Mouse (Mus musculus) intestine, embryonic 15.5 days (tissue): ENCODE measurements around the gene Il31ra. TPM values are rescaled to one million over a fixed set of nuclear protein-coding genes. Genes with fewer than 3 reads are reported as not detected.

Experiments
- ATAC-seq: fragments of 200-750 bp; cut with Nextera tagmentation; 2 replicates; pipeline ENCODE4 v1.8.0; 2017; ENCODE audit warnings: moderate TSS enrichment, moderate library complexity
- H3K27ac ChIP-seq: fragments of 300-500 bp; sonication (generic); 2 replicates; pipeline ENCODE4 v1.5.1; 2015; ENCODE audit warnings: mild to moderate bottlenecking, inconsistent platforms
- H3K27me3 ChIP-seq: fragments of 300-500 bp; sonication (generic); replicated peaks from 2 replicates; pipeline ENCODE4 v1.6.1; 2015; ENCODE audit warnings: inconsistent platforms
- H3K36me3 ChIP-seq: fragments of 300-500 bp; sonication (generic); 2 replicates; pipeline ENCODE4 v1.6.1; 2015; ENCODE audit warnings: inconsistent platforms
- H3K4me1 ChIP-seq: fragments of 300-500 bp; sonication (generic); replicated peaks from 2 replicates; pipeline ENCODE4 v1.6.1; 2015; ENCODE audit warnings: inconsistent platforms
- H3K4me2 ChIP-seq: fragments of 300-500 bp; sonication (generic); replicated peaks from 2 replicates; pipeline ENCODE4 v1.6.1; 2015; ENCODE audit warnings: mild to moderate bottlenecking, inconsistent platforms
- H3K4me3 ChIP-seq: fragments of 300-500 bp; sonication (generic); replicated peaks from 2 replicates; pipeline ENCODE4 v1.5.1; 2015; ENCODE audit warnings: inconsistent platforms
- H3K9ac ChIP-seq: fragments of 300-500 bp; sonication (generic); 2 replicates; pipeline ENCODE4 v1.6.1; 2015; ENCODE audit warnings: inconsistent platforms
- H3K9me3 ChIP-seq: fragments of 300-500 bp; sonication (generic); 2 replicates; pipeline ENCODE4 v1.6.1; 2016; ENCODE audit warnings: inconsistent platforms
- WGBS: fragments of 180-500 bp; shearing (Covaris S2); methylation state at CpG from one replicate; pipeline ENCODE4 v1.1.7; 2015; 5-methylcytosine and 5-hydroxymethylcytosine counted together
- polyA plus RNA-seq: library from polyadenylated mRNA; unstranded; fragments of >200 nt; fragmentation: Nextera tagmentation; extraction: Ambion mirVana; gene quantifications from 2 replicates; pipeline ENCODE4 v1.2.1, GENCODE M21; 2015

The Il31ra gene
- polyA plus RNA-seq, 1 experiment from 2014 or later, result 0.09 TPM

DNA sequence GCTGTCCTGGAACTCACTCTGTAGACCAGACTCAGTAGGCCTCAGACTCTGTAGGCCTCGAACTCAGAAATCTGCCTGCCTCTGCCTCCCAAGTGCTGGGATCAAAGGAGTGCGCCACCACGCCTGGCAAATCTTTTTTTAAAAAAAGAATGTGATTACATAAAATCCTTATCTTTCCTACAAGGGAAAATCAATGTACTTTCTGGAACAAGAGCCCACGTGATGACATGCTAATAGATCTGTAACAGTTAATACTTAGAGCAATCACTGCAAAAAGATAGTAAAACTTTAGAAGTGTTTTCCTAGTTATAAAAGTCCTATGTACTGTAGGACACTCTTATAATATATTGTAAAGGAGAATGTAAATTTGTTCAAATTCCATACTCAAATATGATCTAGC is 94.1 kb downstream of the Il31ra start:
- no peak overlapping the region for H3K27ac ChIP-seq
- H3K4me3 ChIP-seq, result no peak overlapping the region
- H3K4me2 ChIP-seq, result no peak overlapping the region
- WGBS, result 85% methylated on average over 4 of the region's 4 CpGs
- no peaks in the 10 kb centered on the region for H3K27me3 ChIP-seq
- peaks cover 26% of the 10 kb centered on the region for H3K36me3 ChIP-seq
- no peaks in the 10 kb centered on the region for H3K9me3 ChIP-seq
- ATAC-seq, result no peak
- H3K4me1 ChIP-seq, result no peaks in the 10 kb centered on the region
- no peak overlapping the region for H3K9ac ChIP-seq

DNA sequence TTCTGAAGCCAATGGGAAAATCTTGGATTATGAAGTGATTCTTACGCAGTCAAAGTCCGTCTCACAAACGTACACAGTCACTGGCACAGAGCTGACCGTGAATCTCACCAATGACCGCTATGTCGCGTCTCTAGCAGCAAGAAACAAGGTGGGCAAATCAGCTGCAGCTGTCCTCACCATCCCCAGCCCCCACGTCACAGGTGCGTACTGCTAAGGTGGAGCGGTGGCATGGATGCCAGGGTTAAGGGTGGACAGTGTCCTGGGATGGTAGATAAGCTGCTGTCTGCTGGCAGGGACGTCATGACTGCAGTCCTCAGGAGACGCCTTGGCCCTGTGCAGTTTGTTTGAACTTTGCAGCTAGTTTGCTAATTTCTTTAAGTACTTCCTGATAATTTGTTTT is 99.6 kb downstream of the Il31ra start:
- Histone ChIP-seq H3K27ac (no peak overlapping the region), H3K4me2 (no peak overlapping the region), H3K4me1 (no peaks in the 10 kb centered on the region), H3K4me3 (no peak overlapping the region), H3K36me3 (peaks cover 19% of the 10 kb centered on the region), H3K27me3 (no peaks in the 10 kb centered on the region), H3K9me3 (no peaks in the 10 kb centered on the region), H3K9ac (no peak overlapping the region)
- 89% methylated on average over 12 of the region's 12 CpGs for WGBS
- ATAC-seq, result no peak

DNA sequence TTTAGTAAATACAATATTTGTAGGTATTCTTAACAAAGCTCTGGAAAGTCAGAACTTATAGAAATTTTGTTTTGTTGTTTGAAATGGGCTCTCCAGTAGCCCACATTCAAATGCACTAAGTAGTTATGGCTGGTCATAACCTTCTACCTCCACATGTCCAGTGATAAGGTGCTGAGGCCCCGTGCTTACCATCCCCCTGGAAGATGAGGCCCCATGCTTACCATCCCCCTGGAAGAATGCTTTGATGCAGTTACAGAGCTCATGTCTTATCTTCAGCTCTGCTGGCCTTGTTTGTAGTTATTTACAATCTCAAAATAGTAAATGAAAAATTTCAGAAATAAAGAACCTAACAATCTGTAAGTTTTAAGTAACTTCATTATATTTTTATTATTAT is 101.9 kb downstream of the Il31ra start:
- Histone ChIP-seq H3K36me3 (peaks cover 10% of the 10 kb centered on the region), H3K4me1 (no peaks in the 10 kb centered on the region), H3K9me3 (no peaks in the 10 kb centered on the region), H3K4me3 (no peak overlapping the region), H3K27me3 (no peaks in the 10 kb centered on the region), H3K27ac (no peak overlapping the region), H3K9ac (no peak overlapping the region), H3K4me2 (no peak overlapping the region)
- 61% methylated on average over 1 of the region's 1 CpGs for WGBS
- no peak for ATAC-seq

DNA sequence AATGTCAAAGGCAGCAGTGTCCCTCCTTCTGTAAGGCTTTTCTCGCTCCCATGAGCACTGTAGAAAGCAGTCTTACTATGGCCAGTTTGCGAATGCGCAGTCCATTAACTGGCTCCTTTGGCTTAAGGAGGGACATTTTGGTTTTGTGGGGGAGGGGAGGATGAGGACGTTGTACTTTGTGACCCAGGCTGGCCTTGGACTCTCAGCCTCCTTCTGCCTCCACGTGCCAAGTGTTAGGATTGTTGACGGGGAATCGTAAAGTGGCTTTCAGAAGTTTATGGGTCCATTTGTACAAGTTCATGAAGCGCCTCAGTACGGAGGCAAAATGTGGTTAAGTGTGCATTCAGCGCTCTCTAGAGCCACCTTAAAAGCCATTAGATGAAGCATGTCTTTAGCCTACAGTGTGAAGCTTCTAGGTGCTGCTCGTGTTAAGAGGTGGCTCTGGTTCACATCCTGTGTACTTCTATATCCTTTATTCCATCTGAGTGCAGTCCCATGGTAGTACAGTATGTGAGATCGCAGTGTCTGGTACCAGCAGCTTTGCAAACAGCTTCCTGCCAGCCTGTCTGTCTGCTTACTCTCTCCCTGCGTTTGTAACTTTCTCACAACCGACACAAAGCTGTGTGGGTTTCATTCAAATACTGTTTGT is 102.4 kb downstream of the Il31ra start:
- peaks cover 10% of the 10 kb centered on the region for H3K36me3 ChIP-seq

DNA sequence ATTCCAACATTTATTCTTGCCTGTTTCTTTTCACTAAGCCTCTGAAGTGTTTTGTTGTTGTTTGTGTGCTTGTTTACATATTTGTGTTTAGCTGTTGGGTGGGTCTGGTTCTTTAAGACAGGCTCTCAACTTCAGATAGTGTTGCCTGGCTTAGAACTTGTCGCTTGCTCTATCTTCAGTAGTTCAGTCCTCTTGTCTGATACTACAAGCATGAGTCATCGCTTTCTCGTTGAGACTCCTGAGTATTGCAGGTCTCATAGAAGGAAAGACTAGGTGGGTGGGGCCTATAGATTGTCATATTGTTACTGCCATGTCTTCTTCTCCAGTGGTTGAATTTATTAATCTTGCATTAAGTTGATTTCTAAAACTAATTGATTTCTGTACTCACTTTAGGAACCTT is 104.1 kb downstream of the Il31ra start:
- H3K4me3 ChIP-seq, result no peak overlapping the region
- no peak for ATAC-seq
- no peak overlapping the region for H3K27ac ChIP-seq
- no peaks in the 10 kb centered on the region for H3K4me1 ChIP-seq
- peaks cover 14% of the 10 kb centered on the region for H3K36me3 ChIP-seq
- 88% methylated on average over 3 of the region's 3 CpGs for WGBS
- H3K4me2 ChIP-seq, result no peak overlapping the region
- H3K9me3 ChIP-seq, result no peaks in the 10 kb centered on the region
- H3K9ac ChIP-seq, result no peak overlapping the region
- H3K27me3 ChIP-seq, result no peaks in the 10 kb centered on the region

More for the DNA sequence above, 102.4 kb downstream of the Il31ra start:
- Histone ChIP-seq H3K4me3 (no peak overlapping the region), H3K4me1 (no peaks in the 10 kb centered on the region), H3K9ac (no peak overlapping the region), H3K27ac (no peak overlapping the region), H3K4me2 (no peak overlapping the region), H3K27me3 (no peaks in the 10 kb centered on the region), H3K9me3 (no peaks in the 10 kb centered on the region)
- no peak for ATAC-seq
- 74% methylated on average over 14 of the region's 14 CpGs for WGBS

DNA sequence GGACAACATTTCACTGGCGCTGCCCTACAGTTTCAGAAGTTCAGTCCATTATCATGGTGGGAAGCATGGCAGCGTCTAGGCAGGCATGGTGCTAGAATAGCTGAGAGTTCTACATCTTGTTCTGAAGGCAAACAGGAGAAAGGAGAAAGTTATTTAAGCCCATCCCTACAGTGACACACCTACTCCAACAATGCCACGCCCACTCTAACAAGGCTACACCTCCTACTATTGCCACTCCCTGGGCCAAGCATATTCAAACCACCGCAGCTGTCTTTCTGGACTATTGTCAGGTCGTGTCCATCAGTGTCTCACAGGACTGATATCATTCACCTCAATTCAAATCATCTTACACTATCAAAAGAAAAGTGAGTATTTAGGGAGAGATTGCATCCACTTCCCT is 107.5 kb downstream of the Il31ra start:
- Histone ChIP-seq H3K27ac (no peak overlapping the region), H3K36me3 (peaks cover 18% of the 10 kb centered on the region; the same call in 1 of the 2 replicates), H3K4me1 (no peaks in the 10 kb centered on the region), H3K9ac (no peak overlapping the region), H3K4me3 (no peak overlapping the region), H3K27me3 (no peaks in the 10 kb centered on the region), H3K4me2 (no peak overlapping the region), H3K9me3 (no peaks in the 10 kb centered on the region)
- 96% methylated on average over 5 of the region's 5 CpGs for WGBS
- ATAC-seq, result no peak

DNA sequence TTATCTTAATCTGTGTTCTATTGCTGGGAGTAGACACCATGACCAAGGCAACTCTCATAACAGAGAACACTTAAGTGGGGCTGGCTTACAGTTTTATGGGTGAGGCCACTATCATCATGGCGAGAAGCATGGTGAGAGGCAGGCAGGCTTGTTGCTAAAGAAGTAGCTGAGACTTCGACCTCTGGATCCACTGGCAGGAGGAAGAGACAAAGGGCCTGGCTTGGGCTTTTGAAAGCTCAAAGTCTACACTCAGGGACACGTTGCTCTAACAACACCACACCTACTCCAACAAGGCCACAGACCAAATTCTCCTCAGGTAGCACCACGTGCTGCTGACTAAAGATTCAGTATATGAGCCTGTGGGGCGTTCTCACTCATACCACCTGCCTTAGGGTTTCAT is 107.9 kb downstream of the Il31ra start:
- no peak overlapping the region for H3K4me2 ChIP-seq
- no peak overlapping the region for H3K9ac ChIP-seq
- H3K27ac ChIP-seq, result no peak overlapping the region
- H3K36me3 ChIP-seq, result peaks cover 18% of the 10 kb centered on the region; the same call in 1 of the 2 replicates
- no peak overlapping the region for H3K4me3 ChIP-seq
- 96% methylated on average over 5 of the region's 5 CpGs for WGBS
- H3K4me1 ChIP-seq, result no peaks in the 10 kb centered on the region
- H3K27me3 ChIP-seq, result no peaks in the 10 kb centered on the region
- no peaks in the 10 kb centered on the region for H3K9me3 ChIP-seq
- ATAC-seq, result no peak

DNA sequence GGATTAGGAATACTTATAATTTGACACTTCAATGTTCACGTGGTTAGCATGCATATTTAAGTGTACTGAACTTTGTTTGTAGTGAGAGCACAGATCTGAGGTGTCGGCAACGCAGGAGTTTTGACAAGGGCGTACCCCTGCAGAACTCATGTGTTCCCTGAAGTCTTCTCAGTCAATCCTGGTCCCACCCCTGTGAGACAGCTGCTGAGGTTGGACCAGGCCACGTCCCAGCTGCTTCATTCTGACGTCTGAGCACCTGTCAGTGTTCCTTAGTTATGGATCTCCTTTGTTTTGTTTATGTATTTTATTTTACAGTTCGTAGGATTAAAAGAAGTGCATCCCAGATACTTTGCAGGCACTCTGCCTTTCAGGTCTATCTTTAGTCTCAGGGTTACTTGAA is 111.1 kb downstream of the Il31ra start:
- Histone ChIP-seq H3K9ac (no peak overlapping the region), H3K4me3 (no peak overlapping the region), H3K27ac (no peak overlapping the region), H3K36me3 (peaks cover 19% of the 10 kb centered on the region; the same call in 1 of the 2 replicates), H3K4me2 (no peak overlapping the region), H3K4me1 (no peaks in the 10 kb centered on the region), H3K27me3 (no peaks in the 10 kb centered on the region), H3K9me3 (no peaks in the 10 kb centered on the region)
- no peak for ATAC-seq
- WGBS, result 74% methylated on average over 7 of the region's 7 CpGs

DNA sequence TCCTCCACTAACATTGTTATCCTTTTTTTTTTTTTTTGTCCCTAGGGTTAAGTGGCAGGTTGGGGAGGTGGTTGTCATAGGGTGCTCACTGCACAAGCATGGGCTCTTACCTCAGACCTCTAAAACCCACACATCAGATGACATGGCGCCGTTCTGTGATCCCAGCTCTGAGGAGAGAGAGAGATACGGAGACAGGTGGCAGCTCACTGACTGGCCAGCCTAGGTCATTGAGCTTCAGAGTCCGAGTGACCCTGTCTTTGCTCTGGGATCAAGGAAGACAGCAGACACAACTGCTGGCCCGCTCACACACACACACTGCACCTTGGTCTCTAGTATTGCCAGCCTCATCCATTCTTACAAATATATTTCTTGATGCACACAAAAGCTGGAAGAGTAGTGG is 111.6 kb downstream of the Il31ra start:
- peaks cover 20% of the 10 kb centered on the region; the same call in 1 of the 2 replicates for H3K36me3 ChIP-seq
- no peak overlapping the region for H3K4me3 ChIP-seq
- 91% methylated on average over 5 of the region's 5 CpGs for WGBS
- no peaks in the 10 kb centered on the region for H3K27me3 ChIP-seq
- H3K4me1 ChIP-seq, result no peaks in the 10 kb centered on the region
- H3K9me3 ChIP-seq, result no peaks in the 10 kb centered on the region
- H3K9ac ChIP-seq, result no peak overlapping the region
- ATAC-seq, result no peak
- H3K27ac ChIP-seq, result no peak overlapping the region
- no peak overlapping the region for H3K4me2 ChIP-seq

DNA sequence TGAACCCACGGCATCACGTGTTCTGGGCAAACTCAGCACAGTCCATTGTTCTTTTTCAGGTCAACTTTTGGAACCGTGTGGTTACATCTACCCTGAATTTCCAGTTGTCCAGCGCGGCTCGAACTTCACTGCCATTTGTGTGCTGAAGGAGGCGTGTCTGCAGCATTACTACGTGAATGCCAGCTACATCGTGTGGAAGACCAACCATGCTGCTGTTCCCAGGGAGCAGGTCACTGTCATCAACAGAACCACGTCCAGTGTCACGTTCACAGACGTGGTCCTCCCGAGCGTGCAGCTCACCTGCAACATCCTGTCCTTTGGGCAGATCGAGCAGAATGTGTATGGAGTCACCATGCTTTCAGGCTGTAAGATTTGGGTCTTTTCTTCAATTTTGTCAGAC is 114.2 kb downstream of the Il31ra start:
- H3K9me3 ChIP-seq, result no peaks in the 10 kb centered on the region
- H3K9ac ChIP-seq, result no peak overlapping the region
- H3K36me3 ChIP-seq, result peaks cover 20% of the 10 kb centered on the region; the same call in 1 of the 2 replicates
- ATAC-seq, result no peak
- H3K27me3 ChIP-seq, result no peaks in the 10 kb centered on the region
- no peak overlapping the region for H3K4me3 ChIP-seq
- H3K27ac ChIP-seq, result no peak overlapping the region
- H3K4me1 ChIP-seq, result no peaks in the 10 kb centered on the region
- H3K4me2 ChIP-seq, result no peak overlapping the region
- WGBS, result 91% methylated on average over 15 of the region's 15 CpGs

DNA sequence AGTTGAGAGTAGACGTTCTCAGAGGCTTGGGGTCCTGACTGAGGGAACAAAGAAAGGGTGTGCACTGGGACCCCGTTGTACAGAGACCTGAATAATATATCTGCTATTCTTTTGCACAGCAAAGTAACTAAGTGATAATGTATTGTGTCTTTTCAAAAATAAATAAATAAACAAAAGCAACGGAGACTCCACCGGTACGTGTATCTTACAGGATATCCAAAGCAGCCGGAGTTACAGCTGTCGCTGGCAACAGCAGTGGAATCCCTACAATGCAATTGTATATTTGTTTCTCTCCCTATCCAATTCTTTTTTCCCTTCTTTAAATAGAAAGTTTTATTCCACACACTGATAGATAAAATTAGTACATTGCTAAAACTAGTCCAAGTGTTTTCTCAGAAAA is 115.1 kb downstream of the Il31ra start:
- no peak for ATAC-seq
- WGBS, result 74% methylated on average over 7 of the region's 7 CpGs

DNA sequence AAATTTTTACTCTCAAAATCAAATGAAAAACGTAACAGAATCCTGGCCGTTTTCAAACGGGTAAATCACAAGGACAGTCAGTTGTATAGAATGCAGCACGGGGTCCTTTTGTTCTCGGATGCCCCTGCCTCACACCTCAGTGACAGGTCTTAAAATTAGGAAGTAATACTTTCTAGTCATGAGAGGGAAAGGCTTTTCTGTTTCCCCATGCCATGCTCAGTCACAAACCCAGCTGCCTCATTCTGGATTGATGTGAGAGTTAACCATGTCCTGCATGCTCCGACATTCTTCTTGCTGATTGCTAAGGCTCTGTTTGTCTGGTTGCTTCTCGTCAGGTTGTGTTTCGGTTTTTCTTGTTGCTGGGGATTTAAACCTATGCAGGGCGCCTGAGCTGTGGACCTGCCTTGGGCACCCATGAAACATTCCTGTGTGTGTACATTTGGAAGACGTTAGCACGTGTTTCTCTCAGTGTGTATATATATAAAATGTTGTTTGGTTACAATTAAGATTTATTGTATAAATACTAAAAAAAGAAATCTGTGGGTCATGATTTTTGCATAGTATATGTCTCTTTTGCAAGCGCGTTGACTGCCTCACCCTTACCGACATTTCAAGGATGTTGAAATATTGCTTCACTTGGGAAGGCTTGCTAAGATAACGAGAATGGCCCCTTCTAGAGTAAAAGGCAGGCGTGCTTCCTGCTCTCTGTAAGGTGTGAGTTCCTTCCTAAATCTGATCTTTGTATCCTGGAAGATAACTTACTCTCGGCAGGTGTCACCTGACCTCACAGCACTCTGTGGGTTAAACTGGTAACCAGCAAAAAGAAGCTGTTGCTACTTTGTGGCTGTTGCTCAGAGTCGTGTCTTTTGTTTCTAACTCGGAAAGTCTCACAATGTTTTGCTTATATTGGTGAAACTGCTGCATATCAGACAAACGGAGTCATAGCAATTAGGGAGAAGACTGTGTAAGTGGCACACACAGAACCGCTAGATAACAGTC is 120.1 kb downstream of the Il31ra start:
- Histone ChIP-seq H3K27ac (no peak overlapping the region), H3K4me1 (0 out of 2 replicates have a peak, but pooled peaks cover 2% of the 10 kb centered on the region), H3K9me3 (no peaks in the 10 kb centered on the region), H3K4me3 (no peak overlapping the region), H3K9ac (no peak overlapping the region), H3K27me3 (no peaks in the 10 kb centered on the region), H3K36me3 (peaks cover 8% of the 10 kb centered on the region; the same call in 1 of the 2 replicates), H3K4me2 (no peak overlapping the region)
- ATAC-seq, result peak; percentile 81
- WGBS, result 59% methylated on average over 21 of the region's 21 CpGs

More for the DNA sequence above, 115.1 kb downstream of the Il31ra start:
- H3K4me2 ChIP-seq, result no peak overlapping the region
- no peak overlapping the region for H3K9ac ChIP-seq
- H3K4me3 ChIP-seq, result no peak overlapping the region
- H3K27ac ChIP-seq, result no peak overlapping the region
- no peaks in the 10 kb centered on the region for H3K9me3 ChIP-seq
- H3K4me1 ChIP-seq, result no peaks in the 10 kb centered on the region
- no peaks in the 10 kb centered on the region for H3K27me3 ChIP-seq
- peaks cover 14% of the 10 kb centered on the region; the same call in 1 of the 2 replicates for H3K36me3 ChIP-seq
